Mouse (Mus musculus): ENCODE results near the gene Adgrb3. TPM values are rescaled to one million over a fixed set of nuclear protein-coding genes. Genes with fewer than 3 reads are reported as not detected.
A peak's percentile ranks its signal among the peaks of the same experiment; 100 is the strongest.

The Adgrb3 gene
- 2.0 and 2.1 TPM in 2 replicates for polyA plus RNA-seq (2015; fragmentation: Nextera tagmentation; extraction: Ambion mirVana)

DNA sequence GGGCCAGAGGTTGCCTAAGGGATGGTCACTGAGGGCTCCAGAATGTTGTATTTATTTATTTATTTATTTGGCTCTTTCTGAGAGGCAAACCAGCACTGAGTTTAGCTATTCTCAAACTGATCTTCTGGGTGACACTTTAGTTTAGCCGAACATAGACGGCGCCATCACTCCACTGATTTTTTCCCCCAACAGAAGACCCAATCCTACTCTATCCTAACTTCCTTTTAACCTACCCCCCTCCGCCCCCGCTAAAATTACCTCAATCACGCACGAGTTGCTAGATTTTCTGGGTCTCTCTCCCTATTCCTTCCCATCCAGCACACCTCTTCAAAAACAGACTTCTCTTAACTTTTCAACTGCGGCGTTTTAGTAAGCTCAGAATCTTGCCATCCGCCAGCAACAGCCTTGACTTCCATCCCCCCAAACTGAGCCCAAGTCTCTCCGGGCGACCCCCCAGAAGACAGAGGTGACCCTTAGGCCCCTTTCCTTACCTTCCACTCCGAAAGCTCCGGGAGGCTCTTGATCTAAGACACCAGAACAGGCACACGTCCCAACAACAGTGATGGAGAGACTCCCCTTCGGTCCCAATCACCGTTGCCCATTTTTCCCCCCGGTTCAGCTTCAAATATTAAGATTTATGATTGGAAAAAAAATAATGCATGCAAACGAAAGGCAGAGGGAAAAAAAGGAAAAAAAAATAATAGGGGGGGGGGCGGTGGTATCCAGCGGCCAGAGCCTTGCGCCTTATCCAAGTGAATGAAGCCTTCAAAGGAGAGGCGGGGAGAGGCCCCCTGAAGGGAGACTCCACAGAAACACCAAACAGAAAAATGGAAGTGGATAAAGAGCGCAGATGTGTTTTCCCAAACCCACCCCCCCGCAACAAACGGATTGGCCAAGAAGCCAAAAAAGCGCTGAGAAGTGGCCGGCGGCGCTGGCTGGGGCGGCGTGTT is at the start of gene Adgrb3:
Gene Adgrb3, minus strand, starts transcription at position 737 of the 950 bp plus-strand sequence.
- no peak for TF ChIP-seq CTCF (IDR thresholded peaks at IDR 0.05; ENCODE audit: low read depth)

DNA sequence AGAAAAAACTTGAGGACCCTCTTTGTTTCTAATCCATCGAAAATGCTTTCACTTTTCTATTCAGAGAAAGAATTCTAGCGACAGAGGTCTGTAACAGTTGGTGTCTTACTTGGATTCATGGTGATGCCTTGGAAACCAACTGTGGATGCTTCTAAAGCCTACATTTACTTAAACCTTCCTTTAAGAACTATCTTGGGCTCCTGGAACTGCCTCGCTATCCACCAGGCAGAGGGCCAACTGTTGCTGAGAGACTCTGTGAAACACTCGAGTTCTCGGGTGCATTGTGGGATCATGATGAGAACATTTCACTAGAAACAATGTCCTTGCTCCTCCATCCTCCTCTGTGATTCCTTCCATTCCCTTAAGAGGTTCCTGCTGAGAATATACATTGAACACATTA is 48.0 kb upstream of the Adgrb3 start:
- no peak for TF ChIP-seq CTCF (IDR thresholded peaks at IDR 0.05; ENCODE audit: low read depth)
- Histone ChIP-seq H3K27me3 (replicated peaks; ENCODE audit: control insufficient read depth, insufficient read depth, low read length) (no peaks in the 10 kb centered on the region), H3K4me2 (replicated peaks; ENCODE audit: low read depth) (no peak overlapping the region), H3K4me1 (replicated peaks; ENCODE audit: control insufficient read depth, insufficient read depth, low read length) (no peaks in the 10 kb centered on the region), H3K9me3 (ENCODE audit: control insufficient read depth) (no peaks in the 10 kb centered on the region), H3K4me3 (ENCODE audit: low read depth, low read length) (no peak overlapping the region), H3K36me3 (ENCODE audit: control insufficient read depth, insufficient read depth) (no peaks in the 10 kb centered on the region), H3K27ac (ENCODE audit: low read depth, low read length) (no peak overlapping the region), H3K9ac (ENCODE audit: low read depth, low read length) (no peak overlapping the region)
- WGBS: 87% methylated on average over 5 of the region's 5 CpGs
- no peak for ATAC-seq

More for the DNA sequence above, at the start of gene Adgrb3:
- no peak within 1 kb of the TSS for H3K9ac ChIP-seq (ENCODE audit: low read depth, low read length)
- H3K27ac ChIP-seq (ENCODE audit: low read depth, low read length): no peak within 1 kb of the TSS
- peaks cover 21% of the 10 kb centered on the region for H3K27me3 ChIP-seq (replicated peaks; ENCODE audit: control insufficient read depth, insufficient read depth, low read length)
- 7% methylated on average over 31 of the region's 32 CpGs for WGBS
- H3K4me3 ChIP-seq (ENCODE audit: low read depth, low read length): peak within 1 kb of the TSS; percentile 42
- ATAC-seq: no peak
- H3K4me2 ChIP-seq (replicated peaks; ENCODE audit: low read depth): peak within 1 kb of the TSS; percentile 74
- no peaks in the 10 kb centered on the region for H3K4me1 ChIP-seq (replicated peaks; ENCODE audit: control insufficient read depth, insufficient read depth, low read length)
- no peaks in the 10 kb centered on the region for H3K36me3 ChIP-seq (ENCODE audit: control insufficient read depth, insufficient read depth)
- no peaks in the 10 kb centered on the region for H3K9me3 ChIP-seq (ENCODE audit: control insufficient read depth)

DNA sequence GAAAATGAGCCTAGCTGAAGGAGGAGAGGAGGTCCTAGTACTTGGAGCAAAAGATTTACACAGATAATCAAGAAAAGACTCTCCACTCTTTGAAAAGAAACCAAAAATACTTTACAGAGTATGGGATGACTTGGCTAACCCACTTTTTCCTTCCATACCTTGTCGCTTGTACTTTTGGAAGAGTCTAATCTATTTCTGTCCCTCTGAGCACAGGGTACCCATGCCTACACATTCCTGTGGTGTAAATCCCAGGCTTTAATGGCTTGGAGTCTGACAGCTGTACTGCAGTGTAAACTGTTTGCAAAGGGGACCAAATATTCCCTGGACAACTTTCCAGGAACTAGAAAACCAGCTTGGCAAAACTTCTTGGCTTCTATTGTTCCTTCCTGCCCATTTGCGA is 28.0 kb upstream of the Adgrb3 start:
- no peak for TF ChIP-seq CTCF (IDR thresholded peaks at IDR 0.05; ENCODE audit: low read depth)
- Histone ChIP-seq H3K4me1 (replicated peaks; ENCODE audit: control insufficient read depth, insufficient read depth, low read length) (no peaks in the 10 kb centered on the region), H3K9me3 (ENCODE audit: control insufficient read depth) (no peaks in the 10 kb centered on the region), H3K4me2 (replicated peaks; ENCODE audit: low read depth) (no peak overlapping the region), H3K4me3 (ENCODE audit: low read depth, low read length) (no peak overlapping the region), H3K9ac (ENCODE audit: low read depth, low read length) (no peak overlapping the region), H3K36me3 (ENCODE audit: control insufficient read depth, insufficient read depth) (no peaks in the 10 kb centered on the region), H3K27ac (ENCODE audit: low read depth, low read length) (no peak overlapping the region), H3K27me3 (replicated peaks; ENCODE audit: control insufficient read depth, insufficient read depth, low read length) (no peaks in the 10 kb centered on the region)
- WGBS: 86% methylated on average over 2 of the region's 2 CpGs
- ATAC-seq: no peak

DNA sequence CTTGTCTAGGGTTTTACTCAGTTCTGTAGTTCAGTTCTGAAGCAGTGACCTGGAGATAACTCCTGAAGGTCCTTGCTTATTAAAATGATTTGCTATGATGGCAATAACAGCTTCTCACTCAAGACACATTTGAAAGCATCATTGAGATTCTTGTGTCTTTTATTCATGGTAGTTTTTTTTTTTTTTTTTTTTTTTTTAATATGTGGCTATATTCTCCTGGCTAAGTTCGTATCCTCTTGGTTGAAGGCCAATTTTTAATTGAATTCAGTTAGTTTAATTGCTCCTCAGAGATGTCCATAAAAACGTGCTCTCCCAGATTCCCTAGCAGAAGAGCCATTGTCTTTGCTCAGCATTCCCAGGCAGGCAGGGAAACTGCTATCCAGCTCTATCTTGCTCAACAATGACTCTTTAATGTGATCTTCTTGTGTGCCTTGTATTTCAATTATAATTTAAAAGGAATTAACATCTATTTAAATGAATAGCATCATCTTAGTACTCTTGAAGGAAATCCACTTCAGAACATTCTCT is 25.0 kb upstream of the Adgrb3 start:
- Histone ChIP-seq H3K4me3 (ENCODE audit: low read depth, low read length) (no peak overlapping the region), H3K27ac (ENCODE audit: low read depth, low read length) (no peak overlapping the region), H3K36me3 (ENCODE audit: control insufficient read depth, insufficient read depth) (no peaks in the 10 kb centered on the region), H3K9me3 (ENCODE audit: control insufficient read depth) (no peaks in the 10 kb centered on the region), H3K4me2 (replicated peaks; ENCODE audit: low read depth) (no peak overlapping the region), H3K27me3 (replicated peaks; ENCODE audit: control insufficient read depth, insufficient read depth, low read length) (no peaks in the 10 kb centered on the region), H3K9ac (ENCODE audit: low read depth, low read length) (no peak overlapping the region), H3K4me1 (replicated peaks; ENCODE audit: control insufficient read depth, insufficient read depth, low read length) (no peaks in the 10 kb centered on the region)
- WGBS: 42% methylated on average over 2 of the region's 2 CpGs
- ATAC-seq: no peak
- no peak for TF ChIP-seq CTCF (IDR thresholded peaks at IDR 0.05; ENCODE audit: low read depth)

DNA sequence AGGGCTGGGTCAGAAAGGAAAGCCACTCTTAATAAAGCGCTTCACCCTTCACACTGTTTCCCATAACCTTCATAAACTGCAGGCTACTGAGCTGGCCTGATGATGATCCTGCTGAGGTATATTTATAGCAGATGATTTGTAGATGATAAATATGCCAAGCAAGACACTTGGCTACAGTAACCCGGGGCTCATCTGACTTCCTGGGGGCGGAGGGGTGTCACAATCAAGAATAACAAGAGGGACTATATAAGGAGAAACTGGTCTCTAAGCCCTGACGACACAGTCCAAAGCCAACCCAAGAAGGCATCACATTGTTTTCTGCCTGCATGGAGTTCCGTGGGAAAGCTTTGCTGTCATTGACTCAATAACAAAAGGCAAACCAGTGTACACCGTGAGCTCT is 2.8 kb upstream of the Adgrb3 start:
- Histone ChIP-seq H3K4me2 (replicated peaks; ENCODE audit: low read depth) (no peak overlapping the region), H3K36me3 (ENCODE audit: control insufficient read depth, insufficient read depth) (no peaks in the 10 kb centered on the region), H3K4me1 (replicated peaks; ENCODE audit: control insufficient read depth, insufficient read depth, low read length) (no peaks in the 10 kb centered on the region), H3K27me3 (replicated peaks; ENCODE audit: control insufficient read depth, insufficient read depth, low read length) (peaks cover 21% of the 10 kb centered on the region), H3K9me3 (ENCODE audit: control insufficient read depth) (no peaks in the 10 kb centered on the region), H3K27ac (ENCODE audit: low read depth, low read length) (no peak overlapping the region), H3K9ac (ENCODE audit: low read depth, low read length) (no peak overlapping the region), H3K4me3 (ENCODE audit: low read depth, low read length) (no peak overlapping the region)
- WGBS: 65% methylated on average over 6 of the region's 6 CpGs
- no peak for ATAC-seq
- no peak for TF ChIP-seq CTCF (IDR thresholded peaks at IDR 0.05; ENCODE audit: low read depth)

DNA sequence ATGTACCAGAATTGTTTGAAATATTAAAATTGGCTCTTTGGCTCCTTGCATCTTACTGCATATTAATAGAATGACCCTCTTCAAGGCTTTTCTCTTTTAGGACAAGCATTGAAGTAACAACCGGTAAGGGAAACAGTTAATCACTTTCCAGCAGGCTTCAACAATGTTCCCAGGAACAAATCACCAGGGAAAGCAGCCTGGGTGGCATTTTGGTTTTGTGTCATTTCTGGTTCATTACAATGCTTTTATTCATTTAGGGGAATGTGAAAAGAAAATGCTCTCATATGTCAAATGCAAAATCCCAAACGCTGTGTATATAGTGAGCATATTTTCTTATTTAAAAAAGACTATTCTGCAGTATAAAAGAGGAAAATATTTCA is 2.0 kb upstream of the Adgrb3 start:
- Histone ChIP-seq H3K9me3 (ENCODE audit: control insufficient read depth) (no peaks in the 10 kb centered on the region), H3K27ac (ENCODE audit: low read depth, low read length) (no peak overlapping the region), H3K4me1 (replicated peaks; ENCODE audit: control insufficient read depth, insufficient read depth, low read length) (no peaks in the 10 kb centered on the region), H3K4me3 (ENCODE audit: low read depth, low read length) (no peak overlapping the region), H3K36me3 (ENCODE audit: control insufficient read depth, insufficient read depth) (no peaks in the 10 kb centered on the region), H3K27me3 (replicated peaks; ENCODE audit: control insufficient read depth, insufficient read depth, low read length) (peaks cover 21% of the 10 kb centered on the region), H3K4me2 (replicated peaks; ENCODE audit: low read depth) (no peak overlapping the region), H3K9ac (ENCODE audit: low read depth, low read length) (no peak overlapping the region)
- ATAC-seq: no peak
- 54% methylated on average over 2 of the region's 2 CpGs for WGBS
- no peak for TF ChIP-seq CTCF (IDR thresholded peaks at IDR 0.05; ENCODE audit: low read depth)

All from intestine, postnatal 0 days (tissue).